Mouse (Mus musculus) stomach, embryonic 15.5 days (tissue): ENCODE data around the gene Eif3i. TPM values are rescaled to one million over a fixed set of nuclear protein-coding genes. Genes with fewer than 3 reads are reported as not detected.
A peak's percentile ranks its signal among the peaks of the same experiment; 100 is the strongest.

ENCODE experiments used
- ATAC-seq: fragments of 200-750 bp; cut with Nextera tagmentation; 2 replicates; pipeline ENCODE4 v1.8.0; 2017; ENCODE audit warnings: low read depth, moderate number of reproducible peaks, moderate TSS enrichment; ENCODE audit not compliant: insufficient read depth, low FRiP score
- H3K27ac ChIP-seq: fragments of 300-500 bp; sonication (generic); 2 replicates; pipeline ENCODE4 v1.5.1; 2015; ENCODE audit warnings: mild to moderate bottlenecking, inconsistent platforms
- H3K27me3 ChIP-seq: fragments of 300-500 bp; sonication (generic); replicated peaks from 2 replicates; pipeline ENCODE4 v1.6.1; 2015; ENCODE audit warnings: inconsistent platforms
- H3K36me3 ChIP-seq: fragments of 300-500 bp; sonication (generic); 2 replicates; pipeline ENCODE4 v1.6.1; 2015; ENCODE audit warnings: inconsistent platforms
- H3K4me1 ChIP-seq: fragments of 300-500 bp; sonication (generic); 2 replicates; pipeline ENCODE4 v1.6.1; 2015; ENCODE audit warnings: inconsistent platforms
- H3K4me2 ChIP-seq: fragments of 300-500 bp; sonication (generic); 2 replicates; pipeline ENCODE4 v1.6.1; 2015; ENCODE audit warnings: mild to moderate bottlenecking, inconsistent platforms
- H3K4me3 ChIP-seq: fragments of 300-500 bp; sonication (generic); replicated peaks from 2 replicates; pipeline ENCODE4 v1.5.1; 2015; ENCODE audit warnings: inconsistent platforms
- H3K9ac ChIP-seq: fragments of 300-500 bp; sonication (generic); 2 replicates; pipeline ENCODE4 v1.6.1; 2015; ENCODE audit warnings: inconsistent platforms
- H3K9me3 ChIP-seq: fragments of 300-500 bp; sonication (generic); 2 replicates; pipeline ENCODE4 v1.6.1; 2016; ENCODE audit warnings: inconsistent platforms
- WGBS: fragments of 180-500 bp; shearing (Covaris S2); methylation state at CpG from one replicate; pipeline ENCODE4 v1.1.7; 2015; 5-methylcytosine and 5-hydroxymethylcytosine counted together
- polyA plus RNA-seq: library from polyadenylated mRNA; unstranded; fragments of >200 nt; fragmentation: Nextera tagmentation; extraction: Ambion mirVana; gene quantifications from 2 replicates; pipeline ENCODE4 v1.2.1, GENCODE M21; 2015

Eif3i gene
- polyA plus RNA-seq, 1 experiment from 2014 or later: 265 TPM

DNA sequence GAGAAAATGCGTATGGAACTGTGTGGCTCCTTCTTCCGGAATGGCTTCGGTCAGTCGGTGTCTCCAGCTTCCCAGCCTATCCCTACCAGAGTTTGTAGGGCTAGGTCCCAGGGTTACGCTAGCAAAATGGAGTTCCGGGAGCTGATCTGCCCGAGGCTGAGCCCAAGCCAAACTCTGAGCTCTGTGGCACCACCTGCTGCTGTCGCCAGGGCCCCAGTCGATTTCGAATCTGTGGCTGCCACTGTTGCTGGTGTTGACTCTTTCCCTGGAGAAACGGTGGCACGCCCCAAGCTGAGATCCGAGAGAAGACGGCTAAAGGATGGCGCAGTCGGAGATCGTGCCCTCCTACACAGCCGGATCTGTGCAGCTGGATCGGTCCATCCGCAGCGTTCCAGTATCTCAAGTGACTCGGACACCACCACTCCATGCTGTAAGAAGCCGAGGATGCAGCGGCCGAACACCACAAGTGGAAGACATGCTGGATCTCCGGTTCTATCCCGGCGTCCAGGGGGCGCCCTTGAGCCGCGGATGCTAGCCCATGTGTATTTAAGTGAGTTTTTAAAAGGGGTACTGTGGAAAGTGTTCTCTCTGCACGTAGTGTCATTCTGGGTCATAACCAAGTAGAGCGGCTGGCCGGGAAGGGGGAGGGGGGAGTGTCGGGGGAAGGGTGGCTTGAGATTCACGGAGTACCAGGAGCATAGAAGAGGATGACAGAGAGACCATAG is 15.4 kb downstream of the Eif3i start:
- Histone ChIP-seq H3K36me3 (no peaks in the 10 kb centered on the region), H3K4me3 (peak overlapping the region; percentile 51), H3K4me1 (peaks cover 9% of the 10 kb centered on the region), H3K27me3 (no peaks in the 10 kb centered on the region), H3K9ac (peak overlapping the region; percentile 48; the same call in 1 of the 2 replicates), H3K27ac (peak overlapping the region; percentile 81), H3K4me2 (peak overlapping the region; percentile 75), H3K9me3 (no peaks in the 10 kb centered on the region)
- ATAC-seq: peak; percentile 71
- WGBS: 1% methylated on average over 36 of the region's 36 CpGs

DNA sequence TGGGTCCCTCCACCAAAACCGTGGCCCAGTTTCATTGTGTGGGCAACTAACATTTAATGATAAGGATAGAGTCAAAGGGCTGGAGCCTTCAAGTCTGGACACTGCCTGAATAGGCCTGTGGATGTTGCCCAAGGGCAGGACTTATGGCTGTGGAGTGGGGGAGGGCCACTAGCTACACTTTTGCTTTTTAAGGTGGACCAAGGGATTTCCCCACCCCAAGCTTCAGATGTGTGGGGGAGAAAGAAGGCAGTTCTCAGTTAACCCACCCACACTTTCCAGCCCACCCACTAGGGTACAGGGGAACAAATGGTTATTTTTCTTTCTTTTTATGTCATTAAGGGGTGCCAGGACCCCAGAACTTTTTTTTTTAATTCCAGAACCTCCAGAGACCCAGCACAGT is 16.1 kb downstream of the Eif3i start:
- Histone ChIP-seq H3K9me3 (no peaks in the 10 kb centered on the region), H3K36me3 (no peaks in the 10 kb centered on the region), H3K4me3 (peak overlapping the region; percentile 51), H3K27me3 (no peaks in the 10 kb centered on the region), H3K9ac (no peak overlapping the region), H3K27ac (peak overlapping the region; percentile 81; the same call in 1 of the 2 replicates), H3K4me2 (peak overlapping the region; percentile 75), H3K4me1 (peaks cover 9% of the 10 kb centered on the region)
- no peak for ATAC-seq
- 54% methylated on average over 1 of the region's 1 CpGs for WGBS

DNA sequence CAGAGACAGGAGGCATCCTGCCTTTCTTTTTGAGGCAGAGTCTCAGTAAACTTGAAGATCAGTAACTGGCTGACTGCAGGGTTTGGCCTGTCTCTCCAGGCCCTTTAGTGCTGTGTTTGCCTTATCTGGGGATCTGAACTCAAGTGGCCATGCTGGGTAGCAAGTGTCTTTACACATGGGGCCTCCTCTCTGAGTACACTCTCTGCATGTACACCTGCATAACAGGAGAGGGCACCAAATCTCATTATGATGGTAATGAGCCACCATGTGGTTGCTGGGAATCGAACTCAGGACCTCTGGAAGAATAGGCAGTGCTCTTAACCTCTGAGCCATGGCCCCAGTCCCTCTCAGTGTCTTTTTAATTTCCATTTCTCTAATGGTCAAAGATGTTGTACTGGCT is 18.2 kb downstream of the Eif3i start:
- H3K4me1 ChIP-seq: peaks cover 9% of the 10 kb centered on the region
- WGBS: 92% methylated on average over 1 of the region's 1 CpGs
- no peaks in the 10 kb centered on the region for H3K9me3 ChIP-seq
- ATAC-seq: no peak
- no peak overlapping the region for H3K4me2 ChIP-seq
- H3K9ac ChIP-seq: no peak overlapping the region
- no peak overlapping the region for H3K4me3 ChIP-seq
- H3K36me3 ChIP-seq: no peaks in the 10 kb centered on the region
- no peaks in the 10 kb centered on the region for H3K27me3 ChIP-seq
- H3K27ac ChIP-seq: no peak overlapping the region

DNA sequence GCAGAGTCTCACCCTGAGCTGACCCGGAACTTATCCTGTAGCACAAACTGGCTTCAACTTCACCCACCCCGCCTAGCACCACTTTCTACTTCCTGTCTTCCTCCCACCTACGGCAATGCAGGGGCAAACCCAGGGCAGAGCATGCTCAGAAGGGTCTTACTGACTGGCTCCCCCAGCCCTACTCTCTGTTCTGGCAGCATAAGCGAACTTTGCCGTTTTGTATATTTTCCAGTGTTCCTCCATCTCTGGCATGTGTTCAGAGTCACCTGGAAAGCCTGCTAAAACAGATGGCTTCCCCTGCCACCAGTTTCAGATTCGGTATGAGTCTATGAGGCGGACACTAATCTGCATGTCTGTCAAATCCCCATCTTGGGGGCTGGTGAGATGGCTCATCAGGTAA is 20.1 kb downstream of the Eif3i start:
- no peak overlapping the region for H3K9ac ChIP-seq
- H3K4me3 ChIP-seq: no peak overlapping the region
- H3K27ac ChIP-seq: no peak overlapping the region
- no peaks in the 10 kb centered on the region for H3K27me3 ChIP-seq
- 50% methylated on average over 7 of the region's 7 CpGs for WGBS
- ATAC-seq: no peak
- H3K36me3 ChIP-seq: no peaks in the 10 kb centered on the region
- H3K4me2 ChIP-seq: no peak overlapping the region
- no peaks in the 10 kb centered on the region for H3K9me3 ChIP-seq
- H3K4me1 ChIP-seq: peaks cover 9% of the 10 kb centered on the region

DNA sequence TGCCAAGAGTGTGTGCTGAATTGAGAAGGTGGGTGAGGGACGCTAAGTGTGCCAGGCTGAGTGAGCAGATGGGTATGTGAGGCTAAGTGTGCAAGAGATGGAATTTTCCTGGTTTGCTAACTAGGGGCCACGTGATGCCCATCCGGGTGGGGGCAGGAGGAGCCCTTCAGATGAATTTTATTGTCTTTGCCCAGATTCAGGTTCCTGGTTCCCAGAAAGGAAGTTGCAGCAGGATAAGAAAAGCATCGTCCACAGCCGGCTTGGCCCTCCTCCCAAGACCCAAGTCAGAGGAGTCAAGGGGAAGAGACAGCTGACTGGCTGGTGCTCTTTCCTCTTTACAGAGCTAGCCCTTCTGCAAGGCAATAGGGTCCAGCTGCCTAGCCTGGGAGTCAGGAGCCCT is 22.0 kb downstream of the Eif3i start, which contains the start of gene Fam167b:
Gene Fam167b, minus strand, starts transcription at position 84 of the 400 bp plus-strand sequence.
- Histone ChIP-seq H3K36me3 (no peaks in the 10 kb centered on the region), H3K27ac (no peak within 1 kb of the TSS), H3K9me3 (no peaks in the 10 kb centered on the region), H3K4me3 (no peak within 1 kb of the TSS), H3K9ac (no peak within 1 kb of the TSS), H3K4me2 (no peak within 1 kb of the TSS), H3K27me3 (no peaks in the 10 kb centered on the region), H3K4me1 (no peaks in the 10 kb centered on the region)
- WGBS: 72% methylated on average over 5 of the region's 5 CpGs
- ATAC-seq: no peak

DNA sequence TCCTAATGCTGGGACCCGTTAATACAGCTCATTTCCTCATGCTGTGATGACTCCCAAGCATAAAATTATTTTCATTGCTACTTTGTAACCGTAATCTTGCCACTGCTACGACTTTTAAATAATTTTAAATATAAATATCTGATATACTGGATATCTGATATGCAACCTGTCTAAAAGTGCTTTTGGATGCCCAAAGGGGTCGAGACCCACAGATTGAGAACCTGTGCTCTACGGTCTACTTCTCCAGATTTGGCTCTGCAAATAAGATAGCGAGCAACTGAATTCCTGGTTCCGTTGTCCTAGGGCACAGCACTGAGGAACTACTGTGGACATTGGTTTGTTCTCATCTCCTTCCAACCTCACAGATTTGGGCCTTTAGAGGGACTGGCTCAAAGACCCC is 22.8 kb downstream of the Eif3i start:
- Histone ChIP-seq H3K9me3 (no peaks in the 10 kb centered on the region), H3K9ac (no peak overlapping the region), H3K36me3 (no peaks in the 10 kb centered on the region), H3K4me1 (no peaks in the 10 kb centered on the region), H3K27me3 (no peaks in the 10 kb centered on the region), H3K27ac (no peak overlapping the region), H3K4me2 (no peak overlapping the region), H3K4me3 (no peak overlapping the region)
- no peak for ATAC-seq
- WGBS: 75% methylated on average over 7 of the region's 7 CpGs

DNA sequence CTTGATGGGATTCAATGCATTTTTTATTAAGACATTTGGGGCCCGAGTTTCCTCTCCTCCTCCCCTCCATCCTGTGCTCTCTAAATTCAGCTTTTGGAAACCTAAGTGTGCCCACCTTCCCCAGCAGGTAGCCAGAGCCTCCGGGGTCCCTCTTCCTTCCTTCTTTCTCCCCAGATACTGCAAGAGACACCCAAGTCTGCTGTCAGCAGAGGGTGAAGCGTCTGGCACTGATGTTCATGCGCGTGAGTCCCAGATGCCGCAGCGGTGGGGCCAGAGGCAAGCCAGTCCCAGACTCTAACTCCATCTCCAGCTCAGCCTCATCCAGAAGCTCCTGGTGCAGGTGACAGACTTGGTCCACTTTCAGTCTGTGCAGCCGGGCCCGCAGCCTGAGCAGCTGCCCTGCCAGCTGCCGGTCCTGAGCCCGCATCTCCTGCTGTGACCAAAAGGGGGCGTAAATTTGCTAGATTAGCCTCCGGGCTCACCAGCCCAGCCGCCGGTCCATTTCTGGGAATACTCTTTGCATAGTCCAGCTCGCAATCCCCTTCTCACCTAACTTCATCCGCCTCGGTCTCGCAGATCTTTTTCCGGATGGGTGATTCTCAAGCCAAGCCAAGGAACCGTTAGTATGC is 23.5 kb downstream of the Eif3i start:
- 32% methylated on average over 21 of the region's 21 CpGs for WGBS
- Histone ChIP-seq H3K27ac (no peak overlapping the region), H3K4me2 (no peak overlapping the region), H3K9me3 (no peaks in the 10 kb centered on the region), H3K9ac (no peak overlapping the region), H3K4me3 (no peak overlapping the region), H3K4me1 (no peaks in the 10 kb centered on the region), H3K27me3 (no peaks in the 10 kb centered on the region), H3K36me3 (no peaks in the 10 kb centered on the region)
- no peak for ATAC-seq

DNA sequence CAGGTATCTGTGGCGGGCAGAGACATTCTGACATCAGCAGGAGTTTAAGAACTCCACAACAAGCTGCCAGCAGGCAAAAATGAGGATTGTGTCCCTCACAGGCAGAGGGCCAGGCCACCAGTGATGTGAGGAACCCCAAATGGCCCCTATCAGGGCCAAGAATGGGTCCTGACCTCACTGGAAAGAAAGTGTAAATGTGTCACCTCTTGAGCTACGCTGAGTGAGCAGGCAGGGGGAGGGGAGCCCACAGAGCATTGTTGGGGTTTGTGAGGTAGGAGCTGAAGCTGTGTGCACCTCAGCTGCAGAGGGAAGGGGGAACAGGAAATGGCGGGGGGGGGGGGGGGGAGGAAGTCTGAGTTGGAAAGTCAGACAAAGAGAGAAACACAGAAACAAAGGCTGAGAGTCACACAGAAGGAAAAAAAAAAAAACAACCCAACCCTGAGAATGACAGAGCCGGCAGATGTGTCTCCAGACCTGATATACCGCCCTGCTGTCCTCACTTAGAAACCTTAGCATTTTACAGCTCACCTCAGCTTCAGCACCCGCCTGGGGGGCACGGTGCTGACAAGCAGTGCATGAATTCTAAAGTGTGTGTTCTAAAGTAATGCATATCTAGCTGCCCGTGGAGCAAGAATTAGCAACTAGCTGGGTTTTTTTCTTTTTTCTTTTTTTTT is 25.1 kb downstream of the Eif3i start:
- Histone ChIP-seq H3K4me3 (no peak overlapping the region), H3K36me3 (no peaks in the 10 kb centered on the region), H3K9ac (no peak overlapping the region), H3K9me3 (no peaks in the 10 kb centered on the region), H3K4me1 (no peaks in the 10 kb centered on the region), H3K27ac (no peak overlapping the region; the same call in 1 of the 2 replicates), H3K27me3 (no peaks in the 10 kb centered on the region), H3K4me2 (no peak overlapping the region)
- 35% methylated on average over 7 of the region's 8 CpGs for WGBS
- ATAC-seq: no peak

DNA sequence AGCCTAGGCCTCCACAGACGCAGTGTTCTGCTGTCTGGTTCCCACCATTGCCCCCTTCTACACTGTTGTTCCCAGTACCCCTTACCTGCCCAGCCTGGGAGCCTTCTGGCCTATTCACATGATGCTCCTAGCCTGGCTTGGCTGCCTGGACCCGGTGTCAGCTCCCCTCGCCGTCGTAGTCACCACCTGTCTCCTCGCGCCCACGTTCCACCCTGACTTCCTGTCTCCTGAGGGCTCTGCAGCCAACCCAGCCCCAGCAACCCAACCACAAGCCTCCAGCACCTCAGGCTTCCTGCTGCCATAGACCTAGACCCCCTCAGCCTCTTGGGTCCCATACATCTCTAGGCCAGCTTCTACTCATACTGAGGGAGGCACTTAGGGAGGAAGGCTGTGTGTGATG is 27.0 kb downstream of the Eif3i start, which contains the start of gene Lck:
Gene Lck, minus strand, starts transcription at position 212 of the 400 bp plus-strand sequence.
- no peak for ATAC-seq

DNA sequence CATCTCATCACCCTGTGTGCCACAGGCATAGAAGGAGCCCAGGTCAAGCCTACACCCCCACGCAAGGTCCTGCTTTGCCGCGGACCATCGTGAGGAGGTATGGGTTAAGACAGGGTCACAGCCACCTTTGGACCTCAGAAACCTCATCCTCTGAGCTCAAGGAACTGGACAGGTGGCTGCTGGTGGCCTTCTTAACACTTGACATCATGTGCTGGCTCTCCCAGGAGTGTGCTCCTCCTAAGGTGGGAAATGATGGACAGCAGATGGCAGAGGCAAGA is 27.4 kb downstream of the Eif3i start:
- no peaks in the 10 kb centered on the region for H3K36me3 ChIP-seq
- no peaks in the 10 kb centered on the region for H3K9me3 ChIP-seq
- no peak for ATAC-seq
- no peaks in the 10 kb centered on the region for H3K4me1 ChIP-seq
- no peak overlapping the region for H3K4me2 ChIP-seq
- H3K27ac ChIP-seq: no peak overlapping the region
- no peak overlapping the region for H3K9ac ChIP-seq
- WGBS: 97% methylated on average over 4 of the region's 4 CpGs
- H3K27me3 ChIP-seq: no peaks in the 10 kb centered on the region
- H3K4me3 ChIP-seq: no peak overlapping the region

More for the DNA sequence above, 27.0 kb downstream of the Eif3i start, which contains the start of gene Lck:
- Histone ChIP-seq H3K4me3 (no peak within 1 kb of the TSS), H3K4me2 (no peak within 1 kb of the TSS), H3K27me3 (no peaks in the 10 kb centered on the region), H3K4me1 (no peaks in the 10 kb centered on the region), H3K9ac (no peak within 1 kb of the TSS), H3K36me3 (no peaks in the 10 kb centered on the region), H3K27ac (no peak within 1 kb of the TSS), H3K9me3 (no peaks in the 10 kb centered on the region)
- 92% methylated on average over 8 of the region's 8 CpGs for WGBS

DNA sequence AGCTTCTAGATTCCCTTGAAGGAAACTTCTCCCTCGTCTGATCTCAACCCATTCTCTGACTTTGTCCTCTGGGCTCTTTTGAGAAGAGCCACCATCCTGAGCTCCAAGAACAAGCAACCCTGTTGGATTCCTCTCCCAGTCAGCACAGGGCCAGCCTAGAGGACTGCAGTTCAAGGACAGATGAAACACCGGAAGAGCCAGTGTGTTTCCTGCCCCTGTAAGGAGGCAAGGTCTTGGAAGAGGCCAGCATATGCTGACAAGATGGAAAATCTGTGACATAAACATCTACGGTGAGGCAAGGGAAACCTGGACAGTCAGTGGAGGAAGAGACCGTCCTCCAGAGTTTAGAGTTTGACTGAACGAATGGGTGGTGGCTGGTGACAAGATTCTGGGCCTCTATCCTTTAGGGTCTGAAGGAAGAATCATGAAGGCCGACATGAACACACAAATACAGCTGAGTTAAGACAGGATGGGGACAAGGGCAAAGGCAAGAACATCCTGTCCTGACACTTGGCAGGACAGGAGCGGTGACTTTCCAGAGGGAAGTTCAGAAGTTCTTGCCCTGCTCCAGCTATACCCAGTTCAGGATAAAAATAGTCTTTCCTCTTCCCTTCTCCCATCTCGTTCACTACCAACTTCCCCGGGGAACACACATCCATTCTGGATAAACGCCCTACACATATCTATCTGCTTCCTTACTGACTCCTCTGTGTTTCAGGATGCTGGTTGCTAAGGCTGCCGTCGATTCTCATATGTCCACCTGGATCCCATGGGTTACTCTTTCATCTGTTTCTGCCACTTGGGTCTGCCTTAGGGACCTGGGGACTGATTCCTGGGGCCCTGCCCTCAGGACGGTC is 28.0 kb downstream of the Eif3i start:
- Histone ChIP-seq H3K4me2 (no peak overlapping the region), H3K27me3 (no peaks in the 10 kb centered on the region), H3K4me3 (no peak overlapping the region), H3K27ac (no peak overlapping the region), H3K4me1 (no peaks in the 10 kb centered on the region), H3K9ac (no peak overlapping the region), H3K36me3 (no peaks in the 10 kb centered on the region), H3K9me3 (no peaks in the 10 kb centered on the region)
- 75% methylated on average over 13 of the region's 13 CpGs for WGBS
- no peak for ATAC-seq
